Mouse (Mus musculus) lung, adult 2 months (tissue): ENCODE data around the gene Zbtb20.

Experiments used
- CTCF ChIP-seq: fragments of 200-500 bp; IDR thresholded peaks from 2 replicates; pipeline ENCODE4 v1.5.1; 2011; ENCODE audit warnings: mild to moderate bottlenecking, low read length, control low read depth; ENCODE audit not compliant: insufficient read depth
- POLR2A ChIP-seq: fragments of 200-500 bp; IDR thresholded peaks from 2 replicates; pipeline ENCODE4 v1.6.1; 2011; ENCODE audit warnings: low read depth, mild to moderate bottlenecking, control low read depth, low read length, borderline replicate concordance; ENCODE audit errors: extremely low read depth

DNA sequence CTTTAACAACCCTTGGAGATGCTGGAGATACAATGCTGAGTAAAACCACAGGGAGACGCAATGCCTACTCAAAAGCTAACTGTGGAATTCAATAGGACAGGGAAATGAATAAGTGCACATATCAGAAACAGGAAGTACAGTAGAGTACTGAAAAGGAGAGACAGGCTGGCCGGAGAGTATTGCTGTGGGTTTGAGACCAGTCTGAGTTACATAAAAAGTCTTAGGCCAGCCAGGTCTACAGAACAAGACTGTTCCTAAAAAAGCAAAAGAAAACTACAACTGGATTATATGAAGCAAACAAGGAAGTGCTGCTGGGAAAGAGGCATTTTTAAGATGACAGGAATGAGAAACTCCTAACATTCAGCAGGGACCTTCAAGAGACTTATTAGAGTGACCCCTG is 505.5 kb downstream of the Zbtb20 start:
- no peak for TF ChIP-seq POLR2A
- no peak for TF ChIP-seq CTCF
